Mouse (Mus musculus) midbrain, embryonic 12.5 days (tissue): ENCODE results near the gene Prkn. TPM values are rescaled to one million over a fixed set of nuclear protein-coding genes. Genes with fewer than 3 reads are reported as not detected.

Source experiments
- ATAC-seq: fragments of 200-750 bp; cut with Nextera tagmentation; 2 replicates; pipeline ENCODE4 v1.8.0; 2017; ENCODE audit warnings: low read depth, moderate TSS enrichment, moderate library complexity; ENCODE audit not compliant: low FRiP score
- H3K27ac ChIP-seq: fragments of 300-500 bp; sonication (generic); replicated peaks from 2 replicates; pipeline ENCODE4 v1.5.1; 2016; ENCODE audit warnings: mild to moderate bottlenecking
- H3K27me3 ChIP-seq: fragments of 300-500 bp; sonication (generic); 2 replicates; pipeline ENCODE4 v1.6.1; 2016; ENCODE audit warnings: mild to moderate bottlenecking
- H3K36me3 ChIP-seq: fragments of 300-500 bp; sonication (generic); 2 replicates; pipeline ENCODE4 v1.6.1; 2016
- H3K4me1 ChIP-seq: fragments of 300-500 bp; sonication (generic); 2 replicates; pipeline ENCODE4 v1.6.1; 2016
- H3K4me2 ChIP-seq: fragments of 300-500 bp; sonication (generic); replicated peaks from 2 replicates; pipeline ENCODE4 v1.6.1; 2016; ENCODE audit warnings: mild to moderate bottlenecking, moderate library complexity
- H3K4me3 ChIP-seq: fragments of 300-500 bp; sonication (generic); 2 replicates; pipeline ENCODE4 v1.5.1; 2016; ENCODE audit warnings: mild to moderate bottlenecking
- H3K9ac ChIP-seq: fragments of 300-500 bp; sonication (generic); replicated peaks from 2 replicates; pipeline ENCODE4 v1.6.1; 2016; ENCODE audit warnings: mild to moderate bottlenecking, moderate library complexity
- H3K9me3 ChIP-seq: fragments of 300-500 bp; sonication (generic); 2 replicates; pipeline ENCODE4 v1.6.1; 2016; ENCODE audit warnings: mild to moderate bottlenecking
- whole genome bisulfite sequencing: fragments of 180-500 bp; shearing (Covaris S2); methylation state at CpG from one replicate; pipeline ENCODE4 v1.1.7; 2016; 5-methylcytosine and 5-hydroxymethylcytosine counted together
- polyA plus RNA-seq: library from polyadenylated mRNA; unstranded; fragments of >200 nt; fragmentation: Nextera tagmentation; extraction: Ambion mirVana; gene quantifications from 2 replicates; pipeline ENCODE4 v1.2.1, GENCODE M21; 2016

Gene Prkn
- polyA plus RNA-seq, 1 experiment from 2014 or later = 2.1 TPM

DNA sequence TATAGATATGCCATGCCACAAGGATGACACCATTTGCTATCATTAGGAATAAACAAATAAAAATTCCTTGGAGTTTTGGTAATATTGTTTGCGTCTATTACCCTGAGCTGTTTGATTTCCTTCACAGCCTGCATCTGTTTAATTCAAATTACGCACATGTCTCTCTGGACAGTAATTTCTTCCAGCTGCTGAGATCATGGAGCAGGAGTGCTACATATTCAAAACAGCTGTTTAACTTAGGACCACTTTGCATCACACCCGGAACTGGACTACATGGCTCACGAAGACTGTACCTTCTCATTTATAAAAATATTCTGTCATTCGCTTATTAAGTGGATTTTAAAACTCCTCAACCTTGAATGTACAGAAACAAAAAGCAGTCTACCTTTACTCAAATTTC is 246.9 kb downstream of the Prkn start:
- Histone ChIP-seq H3K4me1 (peaks cover 5% of the 10 kb centered on the region; the same call in 1 of the 2 replicates), H3K4me2 (no peak overlapping the region), H3K27ac (no peak overlapping the region), H3K4me3 (no peak overlapping the region), H3K36me3 (no peaks in the 10 kb centered on the region), H3K27me3 (no peaks in the 10 kb centered on the region), H3K9me3 (no peaks in the 10 kb centered on the region), H3K9ac (no peak overlapping the region)
- no peak for ATAC-seq
- WGBS = 80% methylated on average over 5 of the region's 5 CpGs

DNA sequence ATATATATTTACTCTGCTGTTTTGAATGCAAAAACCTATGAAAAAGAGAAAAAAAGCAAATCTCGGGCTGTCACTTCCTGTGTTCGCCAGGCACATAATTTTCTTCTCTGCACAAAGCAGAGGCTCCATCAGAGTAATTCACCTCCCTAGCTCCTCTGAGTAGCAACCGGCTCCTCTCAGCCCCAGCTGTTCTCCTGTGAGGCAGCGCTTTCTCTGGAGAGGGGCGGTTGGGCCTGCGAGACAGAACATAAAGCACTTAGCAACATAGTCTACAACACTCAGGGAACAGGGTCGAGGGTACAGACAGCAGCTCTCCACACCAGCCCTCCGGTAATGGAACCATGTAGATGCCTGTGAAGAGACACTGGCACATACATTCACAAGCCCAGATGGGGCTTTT is 247.6 kb downstream of the Prkn start:
- Histone ChIP-seq H3K4me1 (peaks cover 5% of the 10 kb centered on the region; the same call in 1 of the 2 replicates), H3K27ac (no peak overlapping the region), H3K27me3 (no peaks in the 10 kb centered on the region), H3K9ac (no peak overlapping the region), H3K4me3 (no peak overlapping the region), H3K36me3 (no peaks in the 10 kb centered on the region), H3K4me2 (no peak overlapping the region), H3K9me3 (no peaks in the 10 kb centered on the region)
- WGBS = 43% methylated on average over 8 of the region's 8 CpGs
- no peak for ATAC-seq

DNA sequence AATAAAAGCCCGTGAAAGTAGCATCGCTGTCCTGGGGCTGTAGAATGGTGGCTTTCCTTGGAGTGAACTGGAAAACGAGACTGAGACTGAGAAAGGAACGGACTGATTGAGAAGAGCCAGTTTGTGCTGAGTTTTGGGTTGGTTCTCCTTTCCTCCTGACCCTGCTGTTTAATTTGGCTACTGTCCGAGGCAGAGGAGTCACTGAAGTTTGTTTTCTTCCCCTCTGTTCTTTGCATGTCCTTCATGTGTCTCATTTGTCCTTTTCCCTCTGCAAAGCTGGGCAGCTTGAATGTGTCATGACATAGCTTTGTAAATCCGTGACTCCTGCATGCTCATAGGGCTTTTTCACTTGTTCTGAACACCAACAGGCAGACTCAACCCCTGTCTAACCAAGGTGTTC is 249.2 kb downstream of the Prkn start:
- 81% methylated on average over 6 of the region's 6 CpGs for WGBS

DNA sequence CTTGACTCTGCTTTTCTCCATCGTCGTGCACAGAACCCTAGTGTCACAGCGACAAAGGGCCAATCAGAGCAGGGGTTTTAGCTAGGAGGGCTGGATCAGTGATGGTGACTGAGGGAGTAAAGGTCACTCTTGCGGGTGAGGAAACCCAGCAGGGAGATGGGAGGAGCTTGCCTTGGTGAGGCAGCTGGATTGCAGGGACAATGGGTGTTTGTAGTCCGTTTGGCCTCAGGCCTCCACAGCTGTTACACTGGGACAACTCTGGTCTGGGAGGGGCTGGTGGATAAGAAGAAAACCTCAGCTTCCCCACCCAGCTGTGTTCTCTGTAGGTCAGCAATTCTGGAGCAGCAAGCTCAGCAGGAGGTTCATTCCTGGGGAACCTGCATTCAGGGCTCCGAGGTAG is 252.7 kb downstream of the Prkn start:
- Histone ChIP-seq H3K27ac (peak overlapping the region; percentile 35; the same call in 1 of the 2 replicates), H3K36me3 (no peaks in the 10 kb centered on the region), H3K9me3 (no peaks in the 10 kb centered on the region), H3K4me3 (no peak overlapping the region), H3K27me3 (no peaks in the 10 kb centered on the region), H3K9ac (no peak overlapping the region), H3K4me1 (peaks cover 2% of the 10 kb centered on the region; the same call in 1 of the 2 replicates), H3K4me2 (no peak overlapping the region)
- WGBS = 18% methylated on average over 6 of the region's 6 CpGs
- 0 out of 2 replicates have a peak, but pooled peaks have one; percentile 56 for ATAC-seq

More for the DNA sequence above, 249.2 kb downstream of the Prkn start:
- Histone ChIP-seq H3K4me3 (no peak overlapping the region), H3K9me3 (no peaks in the 10 kb centered on the region), H3K4me1 (peaks cover 5% of the 10 kb centered on the region; the same call in 1 of the 2 replicates), H3K27me3 (no peaks in the 10 kb centered on the region), H3K27ac (no peak overlapping the region), H3K36me3 (no peaks in the 10 kb centered on the region), H3K4me2 (no peak overlapping the region), H3K9ac (no peak overlapping the region)
- no peak for ATAC-seq

DNA sequence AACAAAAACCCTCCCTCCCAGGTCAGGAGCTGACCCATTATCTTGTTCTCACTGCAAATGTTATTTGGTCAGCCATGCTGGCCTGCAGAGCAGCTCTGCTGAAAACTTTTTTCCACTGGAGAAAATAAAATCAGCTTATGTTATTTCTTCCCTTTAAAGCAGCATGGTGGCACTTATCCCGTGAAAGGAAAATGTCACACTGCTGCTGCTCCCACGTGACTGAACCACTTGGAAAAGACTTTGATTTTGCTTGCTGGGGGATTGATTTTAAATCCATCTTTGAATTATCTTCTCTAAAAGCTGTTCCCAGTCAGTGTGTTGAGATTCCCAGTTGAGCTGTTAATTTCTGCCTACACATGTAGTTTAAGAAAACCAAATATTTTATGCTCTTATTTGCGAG is 253.1 kb downstream of the Prkn start:
- Histone ChIP-seq H3K4me3 (no peak overlapping the region), H3K4me2 (no peak overlapping the region), H3K4me1 (no peaks in the 10 kb centered on the region), H3K36me3 (no peaks in the 10 kb centered on the region), H3K27ac (peak overlapping the region; percentile 35; the same call in 1 of the 2 replicates), H3K9ac (no peak overlapping the region), H3K9me3 (no peaks in the 10 kb centered on the region), H3K27me3 (no peaks in the 10 kb centered on the region)
- 36% methylated on average over 3 of the region's 3 CpGs for WGBS
- no peak for ATAC-seq

DNA sequence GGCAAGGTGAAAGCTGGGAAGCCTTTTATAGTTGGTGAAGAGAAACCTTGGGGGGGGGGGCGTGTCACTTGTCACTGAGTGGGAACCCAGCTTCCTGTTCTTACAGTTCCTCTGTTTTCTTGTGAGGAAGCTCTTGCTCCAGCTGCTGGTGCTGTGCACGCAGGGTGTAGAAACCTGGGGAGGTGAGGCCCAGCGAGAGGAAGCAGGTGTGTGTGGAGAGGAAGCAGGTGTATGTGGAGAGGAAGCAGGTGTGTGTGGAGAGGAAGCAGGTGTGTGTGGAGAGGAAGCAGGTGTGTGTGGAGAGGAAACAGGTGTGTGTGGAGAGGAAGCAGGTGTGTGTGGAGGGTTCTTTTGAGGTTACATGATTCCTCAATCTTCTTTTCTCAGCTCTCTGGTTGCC is 266.8 kb downstream of the Prkn start:
- H3K4me1 ChIP-seq = 0 out of 2 replicates have a peak, but pooled peaks cover 3% of the 10 kb centered on the region
- H3K9me3 ChIP-seq = no peaks in the 10 kb centered on the region
- no peaks in the 10 kb centered on the region for H3K36me3 ChIP-seq
- H3K4me3 ChIP-seq = no peak overlapping the region
- WGBS = 82% methylated on average over 3 of the region's 3 CpGs
- no peaks in the 10 kb centered on the region for H3K27me3 ChIP-seq
- ATAC-seq = no peak
- H3K4me2 ChIP-seq = no peak overlapping the region
- no peak overlapping the region for H3K9ac ChIP-seq
- H3K27ac ChIP-seq = no peak overlapping the region

DNA sequence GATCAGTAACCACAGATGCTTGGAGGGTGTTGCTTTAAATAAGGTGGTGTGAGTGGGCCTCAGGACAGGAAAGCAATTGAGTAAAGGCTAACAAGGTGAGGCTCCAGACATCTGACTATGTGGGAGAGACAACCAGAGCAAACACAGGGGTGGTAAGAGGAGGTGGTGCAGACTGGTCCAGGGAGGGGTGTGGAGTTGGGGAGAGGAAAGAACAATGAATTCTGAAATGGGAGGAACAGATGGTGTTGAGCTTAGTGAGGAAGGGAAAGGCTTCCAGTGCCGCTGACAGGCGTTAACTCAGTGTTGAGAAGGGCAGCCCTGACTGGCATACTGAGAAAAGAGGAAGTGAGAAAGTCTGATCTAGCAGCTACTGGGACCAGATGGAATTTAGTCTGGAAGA is 267.7 kb downstream of the Prkn start:
- Histone ChIP-seq H3K4me1 (0 out of 2 replicates have a peak, but pooled peaks cover 3% of the 10 kb centered on the region), H3K9me3 (no peaks in the 10 kb centered on the region), H3K4me3 (no peak overlapping the region), H3K4me2 (no peak overlapping the region), H3K27me3 (no peaks in the 10 kb centered on the region), H3K9ac (no peak overlapping the region), H3K36me3 (no peaks in the 10 kb centered on the region), H3K27ac (no peak overlapping the region)
- no peak; the same call in 1 of the 2 replicates for ATAC-seq
- WGBS = 54% methylated on average over 2 of the region's 2 CpGs

DNA sequence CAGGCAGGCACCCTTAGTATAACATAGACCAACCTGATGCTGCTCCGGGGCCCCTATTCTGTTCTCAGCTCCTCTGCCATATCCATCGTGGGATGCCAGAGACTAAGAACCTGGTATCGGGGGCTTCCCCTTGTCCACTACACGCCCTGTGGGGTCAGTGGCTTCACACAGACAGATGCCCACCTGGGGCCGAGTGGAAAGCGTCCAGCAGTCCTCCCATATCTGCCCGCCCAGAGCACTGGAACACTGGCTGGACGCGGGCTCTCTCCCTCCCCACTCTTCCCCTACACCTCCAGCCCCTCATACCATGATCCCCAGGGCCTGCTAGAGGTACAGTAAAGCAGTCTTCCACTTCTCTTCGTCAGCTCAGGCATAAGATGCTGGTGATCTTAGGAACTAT is 277.3 kb downstream of the Prkn start:
- no peak for ATAC-seq
- H3K27ac ChIP-seq = no peak overlapping the region
- H3K36me3 ChIP-seq = no peaks in the 10 kb centered on the region
- no peaks in the 10 kb centered on the region for H3K4me1 ChIP-seq
- no peak overlapping the region for H3K4me2 ChIP-seq
- no peaks in the 10 kb centered on the region for H3K27me3 ChIP-seq
- no peak overlapping the region for H3K9ac ChIP-seq
- H3K9me3 ChIP-seq = no peaks in the 10 kb centered on the region
- WGBS = 88% methylated on average over 10 of the region's 10 CpGs
- H3K4me3 ChIP-seq = no peak overlapping the region

DNA sequence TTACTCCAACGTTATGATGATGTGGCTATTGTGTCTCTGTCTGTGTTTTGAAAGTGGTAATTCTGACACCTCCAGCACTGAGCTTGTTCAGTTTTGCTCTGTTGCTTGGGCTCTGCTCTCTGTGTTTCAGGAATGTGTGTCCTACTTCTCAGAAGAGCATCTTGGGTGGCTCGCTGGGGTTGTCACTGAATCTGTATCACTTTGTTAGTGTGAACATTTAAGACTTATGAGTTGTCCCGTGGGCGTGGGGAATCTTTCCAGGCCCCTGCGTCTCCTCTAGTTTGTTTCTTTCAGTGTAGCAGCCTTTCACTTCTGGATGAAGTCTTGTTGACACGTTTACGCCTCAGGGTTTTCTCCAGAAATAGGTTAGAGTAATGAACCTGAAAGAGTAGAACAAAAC is 283.9 kb downstream of the Prkn start:
- H3K9ac ChIP-seq = no peak overlapping the region
- H3K36me3 ChIP-seq = no peaks in the 10 kb centered on the region
- ATAC-seq = no peak
- no peak overlapping the region for H3K27ac ChIP-seq
- H3K4me3 ChIP-seq = no peak overlapping the region
- H3K27me3 ChIP-seq = no peaks in the 10 kb centered on the region
- H3K9me3 ChIP-seq = no peaks in the 10 kb centered on the region
- no peak overlapping the region for H3K4me2 ChIP-seq
- 86% methylated on average over 7 of the region's 7 CpGs for WGBS
- no peaks in the 10 kb centered on the region for H3K4me1 ChIP-seq

DNA sequence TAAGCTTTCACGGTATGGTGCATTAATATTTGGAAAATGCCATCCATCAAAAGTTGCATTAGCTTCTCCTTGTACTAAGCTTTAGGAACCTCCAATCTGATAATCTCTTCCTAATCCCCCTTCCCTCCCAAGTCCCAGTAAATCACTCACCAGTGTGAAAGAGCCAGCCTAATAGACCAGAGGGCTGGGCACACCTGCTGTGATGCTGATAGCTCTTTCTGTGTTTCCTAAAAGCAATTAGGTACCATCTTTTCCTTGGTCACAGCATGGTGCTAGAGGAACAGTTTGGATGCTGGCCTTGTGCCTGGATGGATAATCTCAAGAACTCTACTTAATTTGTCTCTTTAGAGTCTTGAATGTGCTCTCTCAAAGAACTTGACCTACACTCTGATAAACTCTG is 287.0 kb downstream of the Prkn start:
- Histone ChIP-seq H3K36me3 (no peaks in the 10 kb centered on the region), H3K4me1 (no peaks in the 10 kb centered on the region), H3K27me3 (no peaks in the 10 kb centered on the region), H3K4me2 (no peak overlapping the region), H3K9ac (no peak overlapping the region), H3K9me3 (no peaks in the 10 kb centered on the region), H3K4me3 (no peak overlapping the region), H3K27ac (no peak overlapping the region)
- no peak for ATAC-seq
- WGBS = 59% methylated on average over 1 of the region's 1 CpGs

DNA sequence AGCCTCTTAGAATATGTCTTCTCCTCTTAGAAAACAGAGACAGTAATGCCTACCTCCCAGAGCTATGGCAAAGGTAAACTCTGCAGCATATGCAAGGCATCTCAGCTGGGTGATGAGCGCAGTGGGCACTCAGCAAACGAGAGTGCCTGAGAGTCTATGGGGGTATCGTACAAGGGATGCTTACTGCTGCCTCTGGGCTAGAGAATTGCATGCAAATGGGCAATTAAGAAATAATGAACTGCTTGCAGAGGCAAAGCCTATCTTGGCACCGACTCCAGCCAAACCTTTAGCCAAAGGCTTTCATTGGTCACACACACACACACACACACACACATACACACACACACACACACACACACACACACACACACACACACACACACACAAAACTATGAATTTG is 290.7 kb downstream of the Prkn start:
- H3K4me3 ChIP-seq = no peak overlapping the region

DNA sequence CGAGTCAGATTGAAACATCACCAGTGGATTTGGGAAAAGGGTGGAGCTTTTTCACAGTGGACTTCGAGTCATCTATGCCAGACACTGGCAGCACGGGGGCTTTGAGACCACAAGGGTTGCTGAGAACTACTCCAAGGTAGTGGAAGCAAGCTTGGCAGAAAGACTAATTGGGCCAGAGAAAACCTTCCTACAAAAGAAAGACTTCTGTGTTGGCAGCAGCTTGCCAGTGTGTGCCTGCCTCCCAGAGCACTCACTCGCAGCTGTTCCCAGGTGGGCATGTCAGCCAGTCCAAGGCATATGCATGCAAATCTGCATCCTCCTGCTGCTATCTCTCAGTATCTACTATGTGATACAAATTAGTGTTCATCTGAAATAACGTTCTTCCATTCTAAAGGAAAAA is 302.1 kb downstream of the Prkn start:
- no peak overlapping the region for H3K4me3 ChIP-seq
- ATAC-seq = no peak

More for the DNA sequence above, 290.7 kb downstream of the Prkn start:
- no peak for ATAC-seq
- H3K9me3 ChIP-seq = no peaks in the 10 kb centered on the region
- H3K27ac ChIP-seq = no peak overlapping the region
- H3K9ac ChIP-seq = no peak overlapping the region
- H3K4me2 ChIP-seq = no peak overlapping the region
- no peaks in the 10 kb centered on the region for H3K36me3 ChIP-seq
- H3K27me3 ChIP-seq = no peaks in the 10 kb centered on the region
- H3K4me1 ChIP-seq = no peaks in the 10 kb centered on the region
- 62% methylated on average over 4 of the region's 4 CpGs for WGBS

DNA sequence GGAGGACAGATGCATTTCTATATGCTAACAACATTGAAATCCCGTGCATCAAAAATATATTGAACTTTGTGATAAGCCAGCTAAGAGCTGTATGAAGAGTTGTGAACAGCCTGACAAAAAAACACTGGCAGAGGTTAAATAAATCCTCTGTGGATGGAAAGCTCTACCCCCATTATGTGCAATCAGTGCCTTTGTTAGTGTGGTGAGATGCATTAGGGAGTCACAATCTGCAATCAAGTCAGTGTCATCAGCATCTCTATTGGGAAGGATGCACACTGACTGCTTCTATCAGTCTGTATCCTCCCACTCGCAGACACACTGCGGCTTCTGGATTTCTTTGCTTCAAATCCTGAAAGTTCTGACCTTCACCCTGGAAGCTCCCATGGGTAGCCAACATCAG is 315.9 kb downstream of the Prkn start:
- WGBS = 83% methylated on average over 3 of the region's 3 CpGs
- no peak for ATAC-seq
- Histone ChIP-seq H3K27me3 (no peaks in the 10 kb centered on the region), H3K36me3 (no peaks in the 10 kb centered on the region), H3K9me3 (no peaks in the 10 kb centered on the region), H3K4me2 (no peak overlapping the region), H3K27ac (no peak overlapping the region), H3K9ac (no peak overlapping the region), H3K4me3 (no peak overlapping the region), H3K4me1 (no peaks in the 10 kb centered on the region)

More for the DNA sequence above, 302.1 kb downstream of the Prkn start:
- no peaks in the 10 kb centered on the region for H3K27me3 ChIP-seq
- no peaks in the 10 kb centered on the region for H3K36me3 ChIP-seq
- H3K4me2 ChIP-seq = no peak overlapping the region
- H3K27ac ChIP-seq = no peak overlapping the region
- WGBS = 86% methylated on average over 5 of the region's 5 CpGs
- no peaks in the 10 kb centered on the region for H3K4me1 ChIP-seq
- H3K9ac ChIP-seq = no peak overlapping the region
- no peaks in the 10 kb centered on the region for H3K9me3 ChIP-seq
